Mouse (Mus musculus): ENCODE data around the gene Mxd1.

Mxd1 gene

DNA sequence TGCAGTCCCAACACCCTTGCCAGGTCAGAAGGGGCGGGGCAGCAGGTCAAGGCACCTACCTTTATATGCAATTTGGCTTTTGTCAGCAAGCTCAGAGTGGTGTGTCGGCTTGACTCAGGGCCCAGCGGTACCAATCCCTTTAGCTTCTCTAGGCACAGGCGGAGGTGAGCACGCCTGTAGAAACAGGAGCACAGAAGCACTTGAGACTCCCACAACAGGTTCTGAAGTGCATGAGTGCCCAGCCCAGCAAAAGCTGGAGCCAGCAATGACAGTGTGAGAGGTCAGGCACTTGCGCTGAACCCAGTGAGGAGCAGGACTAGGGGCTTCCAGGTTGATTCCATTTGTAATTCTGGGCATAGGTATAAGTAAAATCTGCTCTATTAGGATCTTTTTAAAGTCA lies 15.9 kb downstream of the Mxd1 start:
- DNase-seq (ENCODE audit: low read depth, low spot score) = no peak

DNA sequence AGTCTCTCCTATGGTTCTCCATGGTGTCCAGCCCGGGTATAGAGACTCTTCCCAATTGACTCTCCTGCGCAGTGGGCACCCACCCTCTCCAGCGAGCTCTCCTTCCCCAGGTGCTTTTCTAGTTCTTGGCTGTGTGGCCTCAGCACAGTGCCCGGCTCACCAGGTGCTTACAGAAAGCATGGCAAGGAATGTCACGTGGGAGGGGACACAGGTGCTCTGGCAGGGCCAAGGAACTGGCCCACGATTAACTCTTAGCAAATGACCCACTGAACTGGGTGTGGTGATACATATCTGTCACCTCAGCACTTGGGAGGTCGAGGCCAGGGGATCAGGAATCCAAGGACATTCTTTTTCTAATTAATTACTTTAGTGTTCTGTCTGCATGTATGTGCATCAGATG lies 22.8 kb downstream of the Mxd1 start:
- DNase-seq (ENCODE audit: low read depth, low spot score) = no peak

GRCm38 (mm10) chr6:86645551-86645950 lies 23.4 kb downstream of the Mxd1 start:
- no peak for DNase-seq (ENCODE audit: low read depth, low spot score)

DNA sequence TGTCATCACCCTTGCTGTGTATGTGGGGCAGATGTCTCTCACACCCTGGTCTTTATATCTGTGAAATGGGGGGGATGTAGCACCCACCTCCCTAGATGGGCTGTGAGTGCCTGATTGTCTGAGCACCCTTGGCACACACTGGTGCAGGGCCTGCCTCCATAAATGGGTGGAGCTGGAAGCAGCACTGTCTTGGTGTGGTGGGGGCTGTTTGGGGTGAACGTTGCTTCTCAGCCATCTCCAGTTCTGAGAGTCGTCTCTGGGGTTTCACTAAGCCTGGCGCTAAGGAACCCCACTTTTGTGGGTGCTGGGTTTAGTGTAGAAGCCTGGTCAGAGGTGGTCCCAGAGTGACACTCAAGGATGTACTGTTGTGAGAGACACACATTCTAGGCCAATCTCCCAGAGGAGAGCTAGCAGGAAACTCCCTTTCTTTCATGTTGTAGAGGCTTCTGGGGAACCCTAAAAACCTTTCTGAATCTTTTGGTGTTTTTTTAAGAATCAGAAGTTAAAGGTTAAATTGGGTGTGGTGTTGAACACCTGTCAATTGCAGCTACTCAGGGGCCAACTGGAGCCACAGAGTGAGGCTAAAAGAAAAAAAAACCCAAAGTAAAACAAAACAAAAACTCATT lies 24.1 kb downstream of the Mxd1 start:
- DNase-seq (ENCODE audit: low read depth, low spot score) = no peak

- DNase-seq (ENCODE audit: low read depth, low spot score) = no peak
Measured at GRCm38 (mm10) chr6:86641716-86642115, 27.2 kb downstream of the Mxd1 start.

- DNase-seq (ENCODE audit: low read depth, low spot score) = no peak
Measured at GRCm38 (mm10) chr6:86640776-86641175, 28.2 kb downstream of the Mxd1 start.

DNA sequence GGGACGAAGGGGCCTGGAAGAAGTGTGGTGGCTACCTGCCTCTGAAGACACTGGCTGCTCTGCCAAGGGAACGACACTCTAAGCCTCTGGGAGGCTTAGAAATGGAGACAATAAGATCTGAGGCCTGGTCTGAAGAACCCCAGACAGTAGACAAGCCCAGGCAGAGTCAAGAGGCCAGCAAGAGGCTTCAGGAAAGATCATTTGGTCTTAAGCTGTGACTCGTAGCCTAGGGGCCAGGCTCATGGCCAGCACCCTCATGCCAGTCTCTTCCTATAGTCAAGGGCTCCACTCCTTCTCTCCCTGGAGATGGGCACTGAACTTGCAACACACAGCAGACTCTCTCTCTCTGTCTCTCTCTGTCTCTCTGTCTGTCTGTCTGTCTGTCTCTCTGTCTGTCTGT lies 28.8 kb downstream of the Mxd1 start:
- DNase-seq (ENCODE audit: low read depth, low spot score) = no peak

- DNase-seq (ENCODE audit: low read depth, low spot score) = peak; percentile 45
Measured at GRCm38 (mm10) chr6:86639180-86640160, 29.5 kb downstream of the Mxd1 start.

- DNase-seq (ENCODE audit: low read depth, low spot score) = no peak
Measured at GRCm38 (mm10) chr6:86638434-86638833, 30.5 kb downstream of the Mxd1 start.

GRCm38 (mm10) chr6:86637860-86638259 lies 31.1 kb downstream of the Mxd1 start:
- DNase-seq (ENCODE audit: low read depth, low spot score) = no peak

- DNase-seq (ENCODE audit: low read depth, low spot score) = no peak
Measured at GRCm38 (mm10) chr6:86637171-86637835, 31.7 kb downstream of the Mxd1 start.

DNA sequence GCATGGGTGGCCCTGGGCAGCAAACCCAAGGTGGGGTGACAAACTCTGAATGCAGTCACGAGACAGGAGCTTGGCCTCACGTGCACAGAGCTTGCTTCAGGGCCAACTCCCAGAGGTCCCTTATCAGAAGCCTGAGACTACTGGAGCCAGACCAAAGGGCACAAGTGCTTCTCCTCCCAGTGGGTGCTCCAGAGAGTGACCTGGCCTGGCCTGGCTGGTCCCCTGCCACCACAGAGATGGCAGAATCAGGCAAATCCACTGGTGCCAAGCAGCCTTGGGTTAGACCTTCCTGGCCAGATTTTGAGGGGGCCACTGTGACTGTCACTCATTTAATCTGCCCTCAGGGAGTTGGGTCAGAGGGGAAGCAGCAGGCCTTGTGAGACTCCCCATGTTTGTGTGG lies 32.5 kb downstream of the Mxd1 start:
- DNase-seq (ENCODE audit: low read depth, low spot score) = no peak

DNA sequence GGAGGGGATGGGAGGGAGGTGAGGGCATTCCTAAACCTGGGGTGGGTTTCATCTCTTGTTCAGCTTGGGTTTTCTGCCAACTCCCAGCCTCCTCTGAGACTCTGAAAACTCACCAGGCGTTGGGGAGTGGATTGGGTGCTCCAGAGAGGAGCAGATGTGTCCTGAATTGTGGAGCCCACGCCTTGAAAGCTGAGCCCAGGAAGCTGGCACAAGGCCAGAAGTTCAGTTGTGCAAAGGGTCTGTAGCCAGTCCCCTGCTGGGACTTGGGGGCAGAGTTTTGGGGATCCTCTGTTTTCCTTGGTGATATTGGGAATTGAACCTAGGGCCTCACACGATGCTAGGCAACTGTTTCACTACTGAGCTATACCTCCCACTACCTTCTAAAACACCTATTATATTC lies 38.8 kb downstream of the Mxd1 start:
- DNase-seq (ENCODE audit: low read depth, low spot score) = no peak

DNA sequence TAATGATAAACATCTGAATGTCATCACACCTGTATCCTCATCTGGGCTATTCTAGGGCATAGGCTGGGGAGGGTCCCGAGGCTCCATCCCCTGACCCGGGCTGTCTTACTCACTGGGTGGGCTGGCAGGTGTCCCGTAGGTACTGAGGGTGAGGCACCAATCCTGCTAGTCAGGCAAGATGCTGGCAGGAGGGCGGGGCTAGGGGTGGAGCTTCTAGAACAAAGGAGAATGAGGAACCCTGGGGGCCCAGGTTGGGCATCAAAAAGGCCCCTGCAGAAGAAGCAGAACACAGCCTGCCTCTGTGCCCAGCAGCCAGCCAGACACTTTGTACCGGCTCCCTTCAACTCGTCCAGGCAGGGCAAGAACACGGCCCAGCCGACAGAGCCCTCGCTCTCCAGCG lies 41.0 kb downstream of the Mxd1 start, which contains the start of gene Asprv1:
Gene Asprv1 (plus strand): TSS at position 219 of the 400 bp plus-strand sequence.
- DNase-seq (ENCODE audit: low read depth, low spot score) = no peak

DNA sequence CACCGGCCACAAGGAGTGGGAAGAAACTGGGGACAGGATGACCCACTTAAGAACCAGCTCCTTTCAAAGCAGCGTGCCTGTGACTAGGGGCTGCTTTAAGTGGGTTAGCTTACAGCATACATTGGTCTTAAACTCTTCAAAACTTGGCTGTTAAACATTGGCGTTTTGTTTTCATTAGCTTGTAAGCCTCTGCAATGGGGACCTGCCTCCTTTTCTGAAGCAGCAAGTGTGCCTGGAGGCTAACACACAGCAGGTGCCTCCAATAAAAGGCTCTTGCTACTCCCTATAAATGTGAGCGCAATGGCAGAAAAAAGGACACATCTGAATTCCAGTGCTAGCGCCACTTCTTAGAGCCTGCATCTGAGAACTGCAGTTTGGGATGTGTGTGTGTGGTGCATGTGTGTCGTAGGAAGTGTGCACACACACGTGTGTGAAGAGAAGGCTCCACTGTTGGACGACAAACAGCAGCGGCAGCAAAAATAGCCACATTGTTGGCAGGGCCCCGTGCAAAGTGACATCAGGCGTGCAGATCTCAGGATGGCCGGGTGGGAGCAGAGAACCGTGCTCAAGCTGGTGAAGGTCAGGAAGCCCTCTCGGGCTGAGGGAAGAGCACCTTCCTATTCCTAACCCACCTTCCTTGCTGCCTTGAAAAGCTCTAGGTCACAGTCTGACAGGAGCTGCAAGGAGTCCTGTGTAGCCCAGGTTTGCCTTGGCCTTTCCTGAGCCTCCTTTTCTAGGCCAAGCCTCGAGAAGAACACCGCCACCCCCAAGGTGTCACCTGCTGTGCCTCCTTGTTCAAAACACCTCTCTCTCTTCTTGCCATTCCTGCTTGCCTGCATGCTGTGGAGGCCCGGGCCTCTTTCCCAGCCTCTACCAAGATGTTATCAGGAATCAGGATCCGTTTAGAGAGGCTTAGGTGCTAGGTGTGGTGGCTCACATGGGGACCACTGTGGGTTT lies 44.6 kb downstream of the Mxd1 start:
- no peak for DNase-seq (ENCODE audit: low read depth, low spot score)

DNA sequence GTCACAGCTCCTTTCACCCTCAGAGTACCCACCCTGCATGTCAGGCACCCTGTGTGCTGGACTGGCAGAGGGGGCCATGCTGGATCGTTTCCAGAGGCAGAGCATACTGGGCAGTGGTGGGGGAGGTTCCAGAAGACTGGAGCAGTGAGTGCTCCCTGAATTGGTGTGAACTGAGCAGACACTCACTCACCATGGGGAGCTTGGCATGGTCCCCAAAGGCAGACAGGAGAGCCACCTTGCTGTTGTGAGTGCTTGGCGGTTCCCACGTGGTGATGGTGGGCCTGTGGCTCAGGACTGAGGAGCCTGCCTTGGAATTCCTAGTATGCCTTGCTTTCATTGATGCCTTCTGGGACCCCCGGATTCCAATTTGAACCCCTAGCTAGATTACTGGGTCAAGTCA lies 45.8 kb downstream of the Mxd1 start:
- no peak for DNase-seq (ENCODE audit: low read depth, low spot score)

GRCm38 (mm10) chr6:86615301-86615700 lies 53.7 kb downstream of the Mxd1 start:
- peak; percentile 41 for DNase-seq (ENCODE audit: low read depth, low spot score)

DNA sequence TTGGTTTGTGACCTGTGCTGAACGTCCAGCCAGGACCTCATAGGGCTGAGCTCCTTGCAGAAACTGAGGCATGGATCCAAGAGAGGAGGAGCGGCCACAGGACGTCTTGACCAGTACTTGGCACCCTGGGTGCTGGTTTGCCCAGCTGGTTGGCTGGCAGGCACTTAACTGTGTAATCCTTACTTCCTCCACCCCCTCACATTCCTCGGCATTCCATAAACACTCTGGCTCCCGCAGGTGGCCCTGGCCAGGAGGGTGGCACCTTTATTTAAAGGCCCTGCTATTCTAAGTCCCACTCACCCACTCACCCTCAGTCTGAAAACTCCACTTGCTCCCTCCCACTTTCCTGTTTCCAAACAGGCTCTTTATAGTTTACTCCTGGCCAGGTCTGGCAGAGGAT lies 58.2 kb downstream of the Mxd1 start:
- no peak for DNase-seq (ENCODE audit: low read depth, low spot score)

DNA sequence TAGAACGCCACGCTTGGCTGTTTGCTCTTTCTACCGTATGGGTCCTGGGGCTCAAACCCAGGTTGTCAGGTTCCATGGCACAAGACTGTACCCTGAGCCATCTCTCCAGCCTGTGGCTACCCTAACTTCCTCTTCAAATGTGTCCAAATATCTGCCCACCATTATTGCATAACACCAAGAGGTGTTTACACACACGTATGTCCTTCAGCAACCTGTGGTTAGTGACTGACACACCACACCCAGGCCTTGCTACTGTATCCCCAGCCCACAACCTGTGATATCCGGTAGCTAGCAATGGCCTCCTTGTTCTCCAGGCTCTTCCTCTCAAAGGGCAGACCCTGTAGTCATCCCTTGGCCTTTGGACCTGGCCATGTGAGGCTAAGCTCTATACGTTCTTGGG lies 59.7 kb downstream of the Mxd1 start:
- no peak for DNase-seq (ENCODE audit: low read depth, low spot score)

DNA sequence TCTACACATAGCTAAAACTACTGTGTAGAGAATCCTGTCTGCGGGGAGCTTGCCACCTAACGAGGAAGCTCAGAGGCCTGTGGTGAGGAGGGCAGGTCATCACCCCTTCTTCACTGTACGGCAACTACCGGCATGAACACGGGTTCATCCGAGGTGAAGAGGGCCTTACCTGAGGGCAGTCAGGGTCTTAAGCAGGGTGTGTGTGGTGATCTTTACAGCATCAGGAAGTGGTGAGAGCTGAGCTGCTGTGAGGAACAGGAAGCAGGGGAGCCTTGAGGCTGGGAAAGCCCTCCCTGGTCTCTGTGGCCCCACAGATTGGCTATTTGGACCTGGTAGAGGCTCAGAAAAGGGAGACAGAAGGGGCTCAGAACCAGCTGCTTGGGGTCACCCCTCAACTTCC lies 61.5 kb downstream of the Mxd1 start:
- DNase-seq (ENCODE audit: low read depth, low spot score) = no peak

- DNase-seq (ENCODE audit: low read depth, low spot score) = no peak
Measured at GRCm38 (mm10) chr6:86606289-86606688, 62.7 kb downstream of the Mxd1 start.
